Mouse (Mus musculus) heart, postnatal 25 days (tissue): ENCODE measurements around the gene Dpysl5. TPM values are rescaled to one million over a fixed set of nuclear protein-coding genes. Genes with fewer than 3 reads are reported as not detected.

Experiments
- DNase-seq: peaks from one replicate; pipeline ENCODE4 v3.0.0; 2022; ENCODE audit warnings: low spot score
- intact Hi-C: fragments of 180-260 bp; cut with DNase I; formaldehyde crosslinking; loops from one replicate; pipeline ENCODE4 v1.15.1; 2025
- total RNA-seq, 2 experiments: library from RNA; stranded (reverse); gene quantifications; 2 replicates each; pipeline ENCODE4 v1.2.3; 2021

The Dpysl5 gene
- total RNA-seq, 2 experiments from 2014 or later: 0.29 to 0.45 TPM

GRCm38 (mm10) chr5:30749582-30750311 is 38.4 kb downstream of the Dpysl5 start:
- intact Hi-C loops: no loop called here
- no peak for DNase-seq

GRCm38 (mm10) chr5:30751071-30751470 is 39.7 kb downstream of the Dpysl5 start:
- no peak for DNase-seq

GRCm38 (mm10) chr5:30753128-30753527 is 41.8 kb downstream of the Dpysl5 start:
- intact Hi-C loops: no loop called here
- no peak for DNase-seq

More at GRCm38 (mm10) chr5:30751071-30751470, 39.7 kb downstream of the Dpysl5 start:
- intact Hi-C loops: no loop called here

DNA sequence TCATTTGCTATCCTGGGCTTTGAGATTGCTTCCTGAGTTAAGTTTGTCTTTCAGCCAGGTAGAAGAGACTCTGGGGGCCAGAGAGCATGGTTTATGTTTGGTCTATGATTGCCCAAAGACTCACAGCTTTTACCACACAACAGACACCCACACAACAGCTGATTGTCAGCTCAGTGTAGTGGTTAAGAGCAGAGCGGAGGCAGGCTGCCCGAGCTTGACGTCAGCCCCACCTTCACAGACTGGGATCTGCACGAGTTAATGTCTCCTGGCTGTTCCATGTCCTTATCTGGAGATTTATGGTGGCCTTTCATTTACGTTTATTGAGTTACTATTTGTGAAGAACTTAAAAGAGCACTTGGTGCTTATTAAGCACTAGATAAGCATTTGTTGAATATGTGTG is 43.9 kb downstream of the Dpysl5 start:
- no peak for DNase-seq
- intact Hi-C loops: no loop called here

GRCm38 (mm10) chr5:30762815-30763510 is 51.6 kb downstream of the Dpysl5 start:
- no peak for DNase-seq
- intact Hi-C loops: no loop called here

- DNase-seq: no peak
- intact Hi-C loops: no loop called here
Observed at GRCm38 (mm10) chr5:30763511-30763830, 52.1 kb downstream of the Dpysl5 start.

GRCm38 (mm10) chr5:30765596-30766370 is 54.4 kb downstream of the Dpysl5 start:
- DNase-seq: no peak
- intact Hi-C loops: no loop called here

DNA sequence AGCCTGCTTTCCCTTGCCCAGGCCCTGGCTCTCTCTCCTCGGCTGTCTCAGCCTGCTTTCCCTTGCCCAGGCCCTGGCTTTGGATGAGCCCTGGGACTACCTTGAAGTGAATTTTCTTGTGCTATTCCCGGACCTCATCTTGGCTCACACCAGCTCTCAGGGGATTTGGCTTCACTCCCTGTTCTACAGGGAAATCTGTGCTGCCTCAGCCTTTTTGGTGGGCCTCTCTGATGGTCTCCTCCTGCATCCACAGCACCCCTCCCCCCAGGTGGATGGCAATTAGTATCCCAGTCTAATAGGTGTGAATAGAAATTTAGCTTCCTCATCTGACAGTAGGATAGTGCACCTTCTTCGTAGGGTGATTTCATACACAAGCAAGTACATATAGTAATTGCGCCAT is 56.7 kb downstream of the Dpysl5 start:
- DNase-seq: no peak
- intact Hi-C loops: no loop called here

DNA sequence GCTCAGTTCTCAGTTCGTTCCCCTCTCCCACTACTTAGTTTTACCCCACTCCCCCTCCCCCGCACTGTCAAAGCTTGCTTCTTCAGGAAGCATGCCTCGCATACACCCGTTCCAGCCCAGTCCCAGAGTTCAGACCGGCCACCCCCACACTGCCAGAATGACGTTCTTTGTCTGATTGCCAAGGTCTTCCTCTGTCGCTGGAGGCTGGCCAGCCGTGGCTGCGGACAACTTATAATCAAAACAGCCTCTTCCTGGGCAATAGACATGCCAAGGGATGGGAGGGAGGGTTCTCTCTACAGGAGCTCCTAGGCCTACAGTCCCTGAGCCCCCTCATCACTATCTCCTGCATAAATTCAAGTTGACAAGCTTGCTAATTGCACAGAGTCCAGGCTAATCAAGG is 57.2 kb downstream of the Dpysl5 start:
- DNase-seq: no peak
- intact Hi-C loops: no loop called here

DNA sequence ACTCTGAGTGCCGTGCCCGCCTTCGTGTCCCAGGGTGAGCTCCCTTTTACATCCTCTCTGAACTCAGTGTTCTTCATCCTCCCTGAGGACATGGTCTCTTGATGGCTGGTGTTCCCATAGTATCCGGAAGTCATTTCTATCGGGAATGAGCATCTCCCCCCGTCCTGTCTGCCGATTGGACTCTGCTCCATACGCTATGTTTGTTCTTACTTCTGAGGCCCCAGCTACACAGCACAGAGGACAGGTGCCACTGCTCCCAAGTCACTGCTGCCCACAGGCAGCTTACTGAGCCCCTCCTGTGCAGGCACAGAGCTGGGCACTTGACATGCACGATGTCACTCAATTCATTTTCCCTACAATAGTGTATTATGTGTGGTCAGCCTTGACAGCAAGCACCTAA is 57.7 kb downstream of the Dpysl5 start:
- no peak for DNase-seq
- intact Hi-C loops: no loop called here

DNA sequence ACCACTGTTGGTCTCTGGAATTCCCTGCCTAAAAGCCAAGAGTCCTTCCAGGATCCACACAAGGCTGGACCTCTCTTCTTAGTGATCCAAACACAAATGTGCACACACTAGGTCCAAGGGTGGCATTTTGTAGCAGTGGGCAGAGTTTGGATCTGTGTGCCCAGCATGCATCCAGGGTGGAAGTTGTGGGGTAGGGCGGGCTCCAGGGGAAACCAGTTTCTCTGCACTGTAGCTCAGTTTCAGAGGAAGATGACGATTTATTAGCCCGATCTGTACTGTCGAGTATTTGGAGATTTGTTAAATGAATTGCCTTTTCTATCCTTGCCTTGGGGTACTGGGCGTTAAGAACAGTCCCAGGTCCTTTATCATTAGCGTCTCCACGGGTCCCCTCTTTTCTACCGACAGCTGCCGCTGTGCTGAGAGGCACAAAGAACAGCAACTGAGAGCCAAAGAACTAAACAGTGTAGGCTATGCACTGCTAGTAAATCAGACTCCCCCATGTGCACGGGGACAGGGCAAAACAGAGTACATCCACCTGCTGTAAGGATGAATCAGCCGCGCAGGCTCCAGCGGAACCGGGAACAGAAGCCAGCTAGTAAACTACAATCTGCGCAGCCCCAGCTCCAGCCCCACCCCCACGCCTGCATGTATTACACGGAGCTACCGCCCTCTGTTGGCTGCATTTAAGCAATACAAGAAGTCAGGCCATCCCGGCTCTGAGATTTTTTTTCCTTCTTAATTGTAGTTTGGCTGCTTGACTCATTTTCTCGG is 63.4 kb downstream of the Dpysl5 start:
- intact Hi-C loops: loop anchor here (1.0 kb wide), 1 partner anchor 65 kb away; no protein-coding TSS in a partner anchor
- peak; percentile 64 for DNase-seq

- no peak for DNase-seq
- intact Hi-C loops: no loop called here
Observed at GRCm38 (mm10) chr5:30780699-30781098, 69.3 kb downstream of the Dpysl5 start.

- intact Hi-C loops: no loop called here
- no peak for DNase-seq
Observed at GRCm38 (mm10) chr5:30781147-30781546, 69.8 kb downstream of the Dpysl5 start.

DNA sequence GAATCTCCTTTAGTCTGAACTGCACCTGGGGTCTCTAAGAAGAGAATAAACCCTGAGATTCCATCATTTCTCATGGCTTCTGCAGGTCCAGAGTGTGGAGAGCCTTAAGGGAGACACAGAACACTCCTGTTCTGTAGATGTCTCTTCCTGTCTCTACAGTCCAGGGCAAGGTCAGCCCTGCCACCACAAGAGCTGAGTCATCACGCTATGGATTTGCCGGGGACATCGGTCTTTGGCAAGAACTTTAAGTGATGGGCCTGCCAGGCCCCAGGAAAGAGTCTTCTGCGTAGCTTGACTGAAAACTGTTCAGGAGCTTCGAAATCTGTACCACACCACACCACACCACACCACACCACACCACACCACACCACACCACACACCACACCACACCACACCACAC is 76.0 kb downstream of the Dpysl5 start:
- intact Hi-C loops: no loop called here
- no peak for DNase-seq

GRCm38 (mm10) chr5:30790047-30790446 is 78.7 kb downstream of the Dpysl5 start:
- DNase-seq: no peak
- intact Hi-C loops: no loop called here

GRCm38 (mm10) chr5:30796125-30796524 is 84.8 kb downstream of the Dpysl5 start:
- intact Hi-C loops: loop anchor here (1.0 kb wide), 1 partner anchor 87 kb away; no protein-coding TSS in a partner anchor
- peak; percentile 16 for DNase-seq

DNA sequence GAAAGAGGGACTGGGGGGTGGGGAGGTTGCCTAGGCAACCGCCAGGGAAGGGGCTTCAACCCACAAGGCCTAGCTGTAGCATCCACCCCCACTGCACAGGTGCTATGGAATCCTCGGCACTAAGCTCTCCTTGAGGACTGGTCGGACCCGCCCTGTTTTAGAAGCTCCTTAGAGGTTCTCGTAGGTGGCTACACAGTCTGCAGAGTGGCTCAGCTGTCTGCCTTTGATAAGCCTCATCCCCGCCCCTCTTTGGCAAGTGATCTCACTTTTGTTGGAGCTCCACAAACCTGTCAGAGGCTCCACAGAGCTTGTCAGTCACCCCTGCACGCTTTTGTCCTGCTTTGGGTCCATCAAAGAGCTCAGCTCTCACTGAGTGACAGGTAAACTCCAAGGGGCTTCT is 86.1 kb downstream of the Dpysl5 start:
- intact Hi-C loops: no loop called here

GRCm38 (mm10) chr5:30797982-30798381 is 86.6 kb downstream of the Dpysl5 start:
- DNase-seq: no peak
- intact Hi-C loops: no loop called here

More for the DNA sequence above, 86.1 kb downstream of the Dpysl5 start:
- no peak for DNase-seq

GRCm38 (mm10) chr5:30798965-30799364 is 87.6 kb downstream of the Dpysl5 start:
- no peak for DNase-seq
- intact Hi-C loops: no loop called here
